Mouse (Mus musculus): Measurements from ENCODE around the gene Cfap221. TPM values are rescaled to one million over a fixed set of nuclear protein-coding genes. Genes with fewer than 3 reads are reported as not detected.

Cfap221 gene
- 1.9 TPM for polyA plus RNA-seq (2014; fragmentation: Illumina TruSeq; extraction: RNeasy Lipid Tissue Mini Kit (QIAGEN cat#74804); ENCODE audit: low read depth, low replicate concordance)

DNA sequence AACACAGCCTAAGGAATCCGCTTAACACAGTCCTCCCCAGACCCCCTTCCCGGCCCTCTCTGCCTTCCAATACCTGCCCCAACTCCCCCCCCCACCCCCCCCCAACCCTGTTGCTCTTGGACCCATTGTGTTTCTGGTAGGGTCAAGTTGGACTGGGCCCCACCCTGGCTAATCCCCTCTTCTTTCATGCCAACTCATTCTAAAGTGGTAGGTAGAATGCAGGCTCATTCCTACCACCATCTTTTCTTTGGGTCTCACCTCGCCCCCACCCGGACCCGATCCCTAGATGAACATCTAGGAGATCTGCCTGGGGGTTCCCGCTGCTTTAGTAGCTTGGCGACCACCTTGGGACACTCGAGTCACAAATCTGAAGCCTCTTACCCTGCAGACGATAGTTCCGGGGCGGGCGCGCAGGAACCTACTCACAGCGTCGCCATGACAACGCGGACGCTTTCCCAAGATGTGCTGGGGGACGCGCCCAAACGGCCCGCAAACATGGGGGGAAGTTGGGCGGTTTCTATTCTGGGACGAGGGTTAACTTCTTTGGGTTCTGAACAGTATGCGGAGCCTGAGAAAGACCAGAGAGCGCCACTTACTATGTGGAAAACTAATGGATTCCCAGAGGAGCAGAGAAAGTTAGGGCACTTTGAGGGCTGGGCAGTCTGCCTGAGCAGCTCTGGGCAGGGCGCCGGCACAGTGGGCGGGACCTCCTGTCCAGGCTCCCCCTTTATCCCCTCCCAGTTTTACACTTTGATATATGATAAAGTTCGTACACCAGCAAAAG, at the start of gene Cfap221:
TSS of gene Cfap221 (minus strand) at position 437 of the 784 bp plus-strand sequence.

DNA sequence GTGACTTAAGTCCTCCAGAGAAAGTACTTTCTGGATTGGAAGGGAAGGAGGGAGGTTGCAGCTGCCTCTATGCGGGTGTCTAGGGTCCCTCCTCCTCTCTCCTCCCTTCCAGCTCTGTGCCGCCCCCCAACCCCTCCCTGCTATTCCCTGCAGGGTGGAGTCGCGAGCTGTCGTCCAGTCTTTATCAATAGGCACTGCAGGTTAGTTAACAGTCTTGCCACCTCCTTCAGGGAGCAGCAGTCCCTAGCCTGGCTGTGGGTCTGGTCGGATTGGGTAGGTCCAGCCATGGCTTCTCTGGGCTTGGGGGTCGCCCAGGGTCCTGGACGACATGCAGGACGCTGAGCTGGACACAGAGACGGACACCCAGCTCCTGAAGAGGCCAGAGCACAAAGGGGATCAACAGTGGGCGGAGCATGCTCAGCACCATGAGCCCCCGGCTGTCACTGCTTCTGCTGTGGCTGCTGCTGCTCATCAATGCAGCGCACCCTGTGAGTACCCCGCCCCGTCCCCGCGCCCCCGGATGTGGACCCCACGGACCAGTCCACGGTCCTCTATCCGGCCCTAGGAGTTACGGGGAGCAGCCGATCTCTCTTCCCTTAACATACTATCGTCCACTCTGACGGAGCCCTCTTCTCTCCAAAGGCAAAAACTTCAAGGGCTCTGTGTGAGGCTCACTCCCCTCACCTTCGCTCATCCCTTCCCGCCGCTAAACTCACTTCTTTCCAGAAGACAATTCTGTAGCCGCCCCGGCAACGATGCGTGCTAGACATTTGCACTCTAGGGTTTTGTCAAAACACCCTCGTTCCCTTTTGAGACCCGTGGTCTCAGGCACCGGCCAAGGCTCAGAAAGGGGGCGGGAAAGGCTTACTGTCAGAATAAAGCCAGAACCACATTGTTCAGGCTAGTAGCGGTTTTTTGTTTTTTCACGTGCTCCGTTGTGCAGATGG, 10.1 kb upstream of the Cfap221 start, which contains the start of gene Sctr:
TSS of gene Sctr (plus strand) at position 51 of the 947 bp plus-strand sequence.

DNA sequence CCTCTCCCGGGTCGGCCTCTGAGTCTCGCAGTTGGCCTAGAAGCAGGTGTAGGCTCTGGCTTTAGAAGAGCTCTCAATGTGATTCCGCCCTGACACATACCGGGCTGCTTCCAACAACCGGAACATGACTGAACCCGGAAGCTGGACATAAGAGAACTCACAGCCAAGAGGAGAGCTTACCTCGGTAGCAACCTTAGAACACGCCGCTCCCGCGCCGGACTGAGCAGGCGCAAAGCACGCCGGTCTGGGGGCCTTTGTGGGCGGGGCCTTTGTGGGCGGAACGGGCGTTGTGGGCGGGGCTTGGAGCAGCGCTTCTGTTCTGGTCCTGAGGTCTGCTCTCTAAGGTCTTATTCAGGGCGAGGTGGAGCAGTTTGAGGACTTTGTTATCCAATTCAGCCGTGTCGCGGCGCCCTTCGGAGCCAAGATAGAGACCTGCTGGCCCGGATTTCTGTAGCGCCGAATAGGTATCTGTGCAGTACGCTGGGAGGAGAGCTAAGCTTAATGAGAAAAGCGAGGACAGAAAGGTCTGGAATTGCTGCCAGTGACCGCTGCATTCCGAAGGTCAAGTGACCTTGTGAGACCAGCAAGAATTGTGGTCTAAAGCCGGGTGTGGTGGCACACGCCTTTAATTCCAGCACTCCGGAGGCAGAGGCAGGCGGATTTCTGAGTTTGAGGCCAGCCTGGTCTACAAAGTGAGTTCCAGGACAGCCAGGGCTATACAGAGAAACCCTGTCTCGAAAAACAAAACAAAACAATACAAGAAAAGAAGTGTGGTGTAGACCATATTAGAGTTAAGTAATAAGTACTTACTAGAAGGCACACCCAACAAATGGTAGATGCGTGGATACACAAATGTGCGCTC, 83.8 kb downstream of the Cfap221 start, which contains the start of gene Tmem177:
TSS of gene Tmem177 (minus strand) at position 256 of the 862 bp plus-strand sequence.

Other genes starting within 250 kb of the Cfap221 start
- 5.6 TPM for gene Ptpn4, start 159.6 kb downstream of the Cfap221 start, polyA plus RNA-seq (2014; fragmentation: Illumina TruSeq; extraction: RNeasy Lipid Tissue Mini Kit (QIAGEN cat#74804); ENCODE audit: low read depth, low replicate concordance)
- gene Tmem177, start 84.0 kb downstream of the Cfap221 start, polyA plus RNA-seq (2014; fragmentation: Illumina TruSeq; extraction: RNeasy Lipid Tissue Mini Kit (QIAGEN cat#74804); ENCODE audit: low read depth, low replicate concordance), result 5.0 TPM
- gene Sctr, start 9.7 kb upstream of the Cfap221 start, polyA plus RNA-seq (2014; fragmentation: Illumina TruSeq; extraction: RNeasy Lipid Tissue Mini Kit (QIAGEN cat#74804); ENCODE audit: low read depth, low replicate concordance), result 4.3 TPM
- 31.8 TPM for gene Tmem37, start 76.8 kb upstream of the Cfap221 start, polyA plus RNA-seq (2014; fragmentation: Illumina TruSeq; extraction: RNeasy Lipid Tissue Mini Kit (QIAGEN cat#74804); ENCODE audit: low read depth, low replicate concordance)
- gene Dbi, start 123.8 kb upstream of the Cfap221 start, polyA plus RNA-seq (2014; fragmentation: Illumina TruSeq; extraction: RNeasy Lipid Tissue Mini Kit (QIAGEN cat#74804); ENCODE audit: low read depth, low replicate concordance), result 1,902 TPM
- gene 3110009E18Rik, start 124.0 kb upstream of the Cfap221 start, polyA plus RNA-seq (2014; fragmentation: Illumina TruSeq; extraction: RNeasy Lipid Tissue Mini Kit (QIAGEN cat#74804); ENCODE audit: low read depth, low replicate concordance), result 4.7 TPM

All from adipose tissue, adult 10 weeks (tissue).